Mouse (Mus musculus) gastrocnemius, adult 2 months (tissue): ENCODE data around the gene Phactr4. TPM values are rescaled to one million over a fixed set of nuclear protein-coding genes. Genes with fewer than 3 reads are reported as not detected.

Experiments used
- DNase-seq: peaks from one replicate; pipeline ENCODE4 v3.0.0; 2022
- H3K27ac ChIP-seq: fragments of 200-600 bp; 2 replicates; pipeline ENCODE4 v1.8.1; 2022; ENCODE audit warnings: mild to moderate bottlenecking
- H3K4me3 ChIP-seq: fragments of 200-600 bp; 2 replicates; pipeline ENCODE4 v1.8.1; 2022; ENCODE audit warnings: mild to moderate bottlenecking, moderate library complexity
- CTCF ChIP-seq: fragments of 200-600 bp; IDR thresholded peaks from 2 replicates; pipeline ENCODE4 v1.8.1; 2022; ENCODE audit warnings: antibody characterized with exemption, mild to moderate bottlenecking, moderate library complexity
- intact Hi-C: fragments of 180-260 bp; cut with DNase I; formaldehyde crosslinking; loops from one replicate; pipeline ENCODE4 v1.15.1; 2025
- total RNA-seq, 2 experiments: library from RNA; stranded (reverse); gene quantifications; 2 replicates each; pipeline ENCODE4 v1.2.3; 2021

Phactr4 gene
- total RNA-seq, 2 experiments from 2014 or later, result 14.6 to 15.6 TPM

DNA sequence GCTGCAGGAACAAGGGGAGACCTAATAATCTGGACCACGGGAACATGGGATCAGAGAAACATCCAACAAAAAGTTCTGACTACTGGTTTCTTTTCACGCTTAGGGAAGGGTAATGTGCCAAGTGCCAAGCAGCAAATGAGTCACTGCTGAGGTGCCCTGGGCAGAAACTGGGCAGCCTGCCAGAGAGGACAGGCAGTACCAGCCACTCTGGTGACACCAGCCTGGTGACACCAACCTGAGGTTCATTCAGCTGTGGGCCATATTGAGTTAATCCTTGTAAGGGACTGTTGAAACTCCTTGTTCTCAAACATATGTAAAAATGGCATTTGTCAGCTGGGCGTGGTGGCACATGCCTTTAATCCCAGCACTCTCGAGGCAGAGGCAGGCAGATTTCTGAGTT lies 67.7 kb downstream of the Phactr4 start:
- H3K4me3 ChIP-seq, result no peak overlapping the region
- TF ChIP-seq CTCF, result no peak
- peak; percentile 50 for DNase-seq
- intact Hi-C loops, result loop anchor here (5.0 kb wide), 1 partner anchor 53 kb away; no protein-coding TSS in a partner anchor
- H3K27ac ChIP-seq, result peak overlapping the region; percentile 96

DNA sequence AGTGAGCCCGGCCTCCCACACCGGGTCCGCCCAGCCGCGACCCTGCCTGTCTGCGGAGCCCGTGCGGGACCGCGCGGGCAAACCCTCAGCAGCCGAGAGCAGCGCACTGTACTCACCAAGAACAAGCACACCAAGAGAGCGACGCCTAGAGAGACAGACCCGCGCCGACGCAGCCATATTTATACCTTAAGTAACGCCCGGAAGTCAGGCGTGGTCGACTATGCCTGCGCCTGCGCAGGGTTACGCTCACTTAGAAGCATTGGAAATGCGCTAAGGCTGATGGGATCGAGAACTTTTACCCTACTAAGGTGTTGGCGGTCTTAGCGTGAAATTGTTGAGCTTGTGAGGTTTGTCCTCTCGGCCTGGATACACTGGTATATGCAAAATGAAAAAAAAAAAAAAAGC lies 68.8 kb downstream of the Phactr4 start, which contains the start of gene Rcc1:
Rcc1 (minus strand) TSS at position 125 of the 405 bp plus-strand sequence.
- intact Hi-C loops, result loop anchor here (1.0 to 5.0 kb wide), 3 partner anchors 8 to 141 kb away; partner anchors contain the start of gene Ythdf2
- Histone ChIP-seq H3K4me3 (peak within 1 kb of the TSS; percentile 89), H3K27ac (peak within 1 kb of the TSS; percentile 96)
- 0 out of 2 replicates have a peak, but pooled peaks have one; percentile 5 for TF ChIP-seq CTCF
- DNase-seq, result peak; percentile 92

DNA sequence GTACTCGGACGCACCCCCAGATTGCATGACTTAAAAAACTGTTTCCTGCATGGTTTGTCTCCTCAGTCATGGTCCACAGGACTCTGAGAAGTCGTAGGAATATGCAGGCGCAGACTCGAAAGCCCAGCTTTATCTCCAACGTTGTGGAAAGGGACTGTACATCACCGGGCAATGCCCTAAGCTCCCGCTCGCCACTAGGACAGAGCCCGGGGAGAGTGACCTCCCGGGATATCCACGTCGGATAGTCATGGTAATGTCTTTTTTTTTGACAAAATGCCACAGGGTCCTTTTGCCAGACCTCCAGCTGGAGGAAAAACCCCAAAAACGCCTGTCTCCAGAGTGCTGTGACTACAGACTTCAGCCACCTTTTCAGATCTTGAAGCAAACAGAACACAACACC lies 69.5 kb downstream of the Phactr4 start:
- TF ChIP-seq CTCF, result 0 out of 2 replicates have a peak, but pooled peaks have one; percentile 1
- intact Hi-C loops, result loop anchor here (1.0 to 5.0 kb wide), 3 partner anchors 7 to 140 kb away; partner anchors contain the start of gene Ythdf2
- Histone ChIP-seq H3K27ac (peak overlapping the region; percentile 96), H3K4me3 (peak overlapping the region; percentile 89)
- no peak for DNase-seq

DNA sequence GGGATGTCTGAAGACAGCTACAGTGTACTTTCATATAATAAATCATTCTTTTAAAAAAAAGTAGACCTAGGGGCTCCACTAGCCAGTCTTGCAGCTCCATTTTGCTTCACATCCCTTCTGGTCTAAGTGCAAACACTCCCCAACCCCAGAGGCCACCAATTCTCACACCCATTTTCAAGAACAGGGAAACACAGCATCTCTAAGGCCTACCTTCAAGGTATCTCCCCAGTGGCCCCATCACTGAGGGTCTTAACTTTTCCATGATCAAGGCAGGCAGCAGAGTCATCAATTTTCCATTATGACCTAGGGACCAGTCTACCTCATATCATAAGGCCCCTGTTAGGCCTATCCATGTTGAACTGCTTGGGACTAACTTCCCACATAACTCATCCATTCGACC lies 70.9 kb downstream of the Phactr4 start:
- DNase-seq, result no peak
- no peak overlapping the region for H3K27ac ChIP-seq
- H3K4me3 ChIP-seq, result no peak overlapping the region; the same call in 1 of the 2 replicates
- intact Hi-C loops, result loop anchor here (5.0 kb wide), 1 partner anchor 56 kb away; no protein-coding TSS in a partner anchor
- no peak for TF ChIP-seq CTCF

DNA sequence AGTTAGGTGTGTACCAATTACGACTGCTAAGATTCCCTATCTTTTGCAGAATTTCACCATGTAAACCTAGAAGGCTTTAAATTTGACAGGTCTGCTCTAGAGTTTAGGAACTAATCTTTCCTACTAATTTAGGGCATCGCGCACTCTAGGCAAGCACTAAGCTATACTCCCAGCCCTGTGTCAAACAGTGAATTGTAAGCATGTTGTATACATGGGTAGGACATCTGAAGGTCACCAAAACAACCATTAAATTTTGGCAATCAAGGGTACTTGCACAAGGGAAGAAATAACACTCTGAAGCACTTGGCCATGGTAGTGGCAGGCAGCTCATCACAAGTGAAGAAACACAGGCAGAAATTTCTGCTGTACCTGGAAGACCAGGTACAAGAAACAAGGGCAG lies 71.4 kb downstream of the Phactr4 start:
- DNase-seq, result no peak
- intact Hi-C loops, result loop anchor here (5.0 kb wide), 1 partner anchor 56 kb away; no protein-coding TSS in a partner anchor
- no peak overlapping the region for H3K27ac ChIP-seq
- H3K4me3 ChIP-seq, result no peak overlapping the region
- TF ChIP-seq CTCF, result no peak

DNA sequence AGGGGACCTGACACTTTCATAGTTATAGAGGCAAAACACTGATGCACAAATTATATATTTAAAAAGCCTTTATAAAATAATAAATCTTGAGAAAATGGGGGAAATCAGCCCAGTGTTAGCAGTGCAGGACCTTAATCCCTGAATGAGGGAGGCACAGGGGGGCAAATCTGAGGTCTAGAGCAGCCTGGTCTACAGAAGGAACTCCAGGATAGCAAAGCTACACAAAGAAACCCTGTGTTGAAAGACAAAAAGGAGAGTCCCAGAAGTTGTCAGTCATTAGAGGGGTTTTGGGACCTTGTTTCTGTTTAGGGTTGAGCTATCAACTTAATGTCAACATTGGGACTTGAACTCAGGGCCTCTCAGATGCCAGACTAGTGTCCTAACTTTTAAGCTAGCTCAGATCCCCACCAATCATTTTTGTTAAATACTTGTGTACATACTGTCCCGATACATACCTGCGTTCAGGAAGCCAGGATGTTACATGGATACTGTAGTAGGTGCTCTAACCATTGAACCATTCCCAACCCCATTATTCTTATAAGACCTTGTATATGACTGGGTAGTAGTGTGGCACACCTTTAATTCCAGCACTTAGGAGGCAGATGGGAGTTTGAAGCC lies 72.1 kb downstream of the Phactr4 start:
- Histone ChIP-seq H3K4me3 (no peak overlapping the region), H3K27ac (no peak overlapping the region)
- no peak for TF ChIP-seq CTCF
- DNase-seq, result no peak
- intact Hi-C loops, result loop anchor here (5.0 kb wide), 1 partner anchor 57 kb away; no protein-coding TSS in a partner anchor

DNA sequence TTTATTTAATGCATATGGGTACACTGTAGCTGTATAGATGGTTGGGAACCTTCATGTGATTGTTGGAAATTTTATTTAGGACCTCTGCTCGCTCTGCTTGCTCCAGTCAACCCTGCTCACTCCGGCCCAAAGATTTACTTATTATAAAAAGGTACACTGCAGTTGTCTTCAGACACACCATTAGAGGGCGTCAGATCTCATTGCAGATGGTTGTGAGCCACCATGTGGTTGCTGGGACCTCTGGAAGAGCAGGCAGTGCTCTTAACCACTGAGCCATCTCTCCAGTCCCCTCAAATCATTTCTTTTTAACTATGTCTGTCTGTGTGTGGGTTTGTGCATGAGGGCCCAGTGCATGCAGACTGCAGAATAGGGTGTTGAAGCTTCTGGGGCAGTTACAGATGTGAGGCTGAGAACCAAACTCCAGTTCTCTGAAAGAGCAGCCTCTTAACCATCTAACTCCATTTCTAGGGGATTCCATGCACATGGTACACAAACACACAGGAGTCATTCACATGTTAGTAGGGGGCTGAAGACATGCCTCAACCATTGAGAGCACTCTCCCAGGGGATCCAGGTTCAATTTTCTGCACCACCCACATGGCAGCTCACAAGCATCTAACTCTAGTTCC lies 72.7 kb downstream of the Phactr4 start:
- TF ChIP-seq CTCF, result no peak

DNA sequence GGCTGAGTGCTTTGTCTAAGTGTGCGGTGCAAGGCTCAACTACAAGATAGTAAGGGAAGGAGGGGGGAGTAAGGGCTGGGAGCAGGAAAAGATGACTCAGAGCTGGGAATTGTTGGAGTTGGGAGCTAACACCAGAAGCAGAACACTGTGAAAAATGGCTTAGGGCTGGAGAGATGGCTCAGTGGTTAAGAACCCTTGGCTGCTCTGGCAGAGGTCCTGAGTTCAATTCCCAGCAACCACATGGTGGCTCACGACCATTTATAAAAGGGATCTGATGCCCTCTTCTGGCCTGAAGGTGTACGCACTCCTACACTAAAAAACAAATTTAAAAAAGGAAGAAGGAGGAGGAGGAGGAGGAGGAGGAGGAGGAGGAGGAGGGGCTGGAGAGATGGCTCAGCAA lies 75.6 kb downstream of the Phactr4 start:
- Histone ChIP-seq H3K4me3 (no peak overlapping the region), H3K27ac (no peak overlapping the region)
- DNase-seq, result no peak
- intact Hi-C loops, result loop anchor here (10.0 kb wide), 1 partner anchor 262 kb away; no protein-coding TSS in a partner anchor
- peak; percentile 18; the same call in 1 of the 2 replicates for TF ChIP-seq CTCF

More for the DNA sequence above, 72.7 kb downstream of the Phactr4 start:
- no peak overlapping the region for H3K4me3 ChIP-seq
- intact Hi-C loops, result loop anchor here (5.0 to 10.0 kb wide), 2 partner anchors 58 to 265 kb away; no protein-coding TSS in a partner anchor
- no peak overlapping the region for H3K27ac ChIP-seq
- DNase-seq, result no peak

DNA sequence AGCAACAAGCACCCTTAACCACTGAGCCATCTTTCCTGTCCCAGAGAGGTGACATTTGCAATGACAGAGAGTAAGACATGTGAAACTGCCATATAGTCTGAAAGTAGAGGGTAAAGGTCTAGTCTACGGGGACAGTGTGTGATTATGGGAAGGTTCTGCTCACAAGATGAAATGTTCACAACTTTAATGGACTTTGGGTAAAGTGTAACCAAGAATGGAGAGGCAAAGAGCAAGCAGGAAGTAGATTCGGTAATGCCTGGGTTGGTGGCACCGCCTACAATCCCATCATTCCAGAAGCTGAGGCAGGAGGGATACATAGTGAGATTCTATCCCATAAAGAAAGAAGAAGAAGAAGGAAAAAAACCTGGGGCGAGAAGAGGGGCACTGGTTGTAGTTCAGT lies 76.0 kb downstream of the Phactr4 start:
- intact Hi-C loops, result loop anchor here (10.0 kb wide), 1 partner anchor 261 kb away; no protein-coding TSS in a partner anchor
- no peak for TF ChIP-seq CTCF
- no peak for DNase-seq
- no peak overlapping the region for H3K27ac ChIP-seq
- no peak overlapping the region for H3K4me3 ChIP-seq

DNA sequence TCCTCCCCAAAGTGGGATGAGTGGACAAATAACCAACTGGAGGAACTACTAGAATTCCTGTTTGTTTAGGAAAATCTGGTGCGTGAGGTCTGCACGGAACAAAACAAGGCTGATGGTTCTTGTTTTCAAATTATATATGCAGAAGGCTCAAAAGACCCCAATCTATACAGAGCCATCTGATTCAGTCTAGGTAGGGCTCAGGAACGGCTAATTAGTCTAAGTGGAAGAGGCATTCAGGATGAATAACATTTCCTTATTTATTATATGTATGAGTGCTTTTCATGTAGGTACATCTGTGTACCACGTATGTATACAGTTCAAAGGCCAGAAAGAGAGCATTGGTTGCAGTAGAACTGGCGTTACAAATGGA lies 76.5 kb downstream of the Phactr4 start:
- intact Hi-C loops, result loop anchor here (1.0 to 10.0 kb wide), 3 partner anchors 7 to 261 kb away; partner anchors contain the start of gene Rcc1
- peak overlapping the region; percentile 95 for H3K4me3 ChIP-seq
- H3K27ac ChIP-seq, result peak overlapping the region; percentile 96
- no peak for TF ChIP-seq CTCF
- no peak for DNase-seq

DNA sequence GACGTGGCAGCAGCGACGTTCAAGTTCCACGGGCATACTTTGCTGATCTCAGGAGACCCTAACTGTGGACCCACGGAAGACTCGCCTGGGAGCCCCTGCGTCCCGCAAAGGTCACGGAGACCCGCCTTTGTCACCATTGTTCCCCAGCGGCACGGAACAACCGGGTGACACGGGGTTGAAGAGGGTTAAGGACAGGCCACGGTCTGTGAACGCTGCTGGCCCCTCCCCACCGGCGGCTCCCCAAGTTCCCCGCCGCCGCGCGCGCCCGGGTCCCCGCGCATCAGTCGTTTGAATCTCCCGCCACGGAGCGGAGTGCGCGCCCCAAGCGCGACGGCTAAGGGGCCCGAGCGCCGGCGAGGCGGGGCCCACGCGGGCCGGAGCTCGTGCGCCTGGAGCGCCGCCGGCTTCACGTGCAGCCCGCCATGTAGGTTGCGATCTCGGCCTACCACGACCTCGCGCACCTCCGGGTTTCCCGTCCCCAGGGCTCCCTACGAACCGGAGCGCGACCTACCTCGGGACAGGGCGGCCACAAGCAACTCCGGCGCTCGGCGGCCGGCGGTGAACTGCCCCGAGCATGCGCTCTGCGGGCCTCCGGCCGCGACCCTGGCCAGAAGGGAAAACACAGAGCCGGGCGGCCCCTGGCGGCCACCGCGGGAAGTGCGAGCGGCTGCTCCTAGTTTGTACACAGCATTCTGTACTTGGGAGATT lies 77.0 kb downstream of the Phactr4 start:
- DNase-seq, result peak; percentile 97
- intact Hi-C loops, result loop anchor here (1.0 to 10.0 kb wide), 3 partner anchors 8 to 260 kb away; partner anchors contain the start of gene Rcc1
- Histone ChIP-seq H3K27ac (peak overlapping the region; percentile 96), H3K4me3 (peak overlapping the region; percentile 95)
- TF ChIP-seq CTCF, result no peak; the same call in 1 of the 2 replicates
